Mouse (Mus musculus) kidney, adult 11 months (tissue): ENCODE data around the gene Anxa5.

Experiments
- DNase-seq: peaks from one replicate; pipeline ENCODE4 v3.0.0; 2022

Anxa5 gene

DNA sequence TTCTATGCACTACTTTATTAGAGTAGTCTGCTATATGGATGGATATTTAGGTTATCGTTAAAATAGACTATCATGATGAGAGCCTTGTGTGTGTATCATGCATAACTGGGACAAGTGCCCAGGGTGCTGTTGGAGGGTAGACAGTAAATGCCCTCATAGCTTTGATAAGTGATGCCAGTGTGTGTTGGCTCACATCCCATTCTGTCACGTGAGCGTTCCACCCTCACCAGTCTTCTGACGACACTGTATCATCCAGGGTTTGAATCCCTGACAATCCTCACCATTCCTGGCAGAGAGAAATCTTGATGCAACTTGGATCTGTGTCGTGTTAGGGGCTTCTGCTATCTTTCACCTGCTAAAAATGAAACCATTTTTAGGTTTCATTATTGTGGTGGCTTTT is 29.2 kb downstream of the Anxa5 start:
- no peak for DNase-seq

DNA sequence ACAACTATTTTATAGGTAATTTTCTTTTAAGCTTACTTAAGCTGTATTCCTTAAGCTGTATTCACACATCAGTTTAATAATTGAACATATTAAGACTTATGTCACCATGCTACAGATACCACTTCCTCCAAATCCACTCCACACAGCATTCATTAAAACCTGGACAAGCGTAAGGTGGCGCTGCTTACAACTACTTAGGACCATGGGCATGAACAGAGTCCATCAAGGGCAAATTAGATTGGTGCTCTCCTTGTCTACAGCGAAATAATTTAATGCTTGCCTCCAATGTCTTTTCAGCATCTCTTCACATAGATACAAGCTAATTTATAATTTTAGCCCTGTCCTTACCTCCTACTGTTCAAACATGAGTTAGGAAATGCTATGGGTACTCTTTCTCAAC is 29.7 kb downstream of the Anxa5 start:
- no peak for DNase-seq

- no peak for DNase-seq
These were observed 33.3 kb downstream of the Anxa5 start for GRCm38 (mm10) chr3:36442426-36442825.

DNA sequence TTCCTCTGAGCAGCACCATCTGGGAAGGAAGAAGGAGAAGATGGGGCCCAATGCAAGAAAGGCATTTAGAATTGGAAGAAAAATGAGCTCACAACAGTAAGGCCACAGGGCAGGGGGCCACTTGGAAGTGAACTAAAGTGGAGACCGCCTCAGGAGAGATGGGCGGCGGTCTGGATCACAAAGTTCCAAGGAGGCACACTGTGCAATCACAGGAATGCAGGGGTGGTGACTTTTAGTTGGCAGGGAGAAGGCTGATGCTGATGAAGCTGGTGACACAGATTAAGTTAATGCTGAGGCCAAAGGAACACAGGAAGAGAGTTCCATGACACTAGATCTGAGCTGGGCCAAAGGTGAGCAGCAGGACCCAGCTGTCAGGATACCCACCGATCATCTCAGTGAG is 35.4 kb downstream of the Anxa5 start:
- DNase-seq, result no peak

DNA sequence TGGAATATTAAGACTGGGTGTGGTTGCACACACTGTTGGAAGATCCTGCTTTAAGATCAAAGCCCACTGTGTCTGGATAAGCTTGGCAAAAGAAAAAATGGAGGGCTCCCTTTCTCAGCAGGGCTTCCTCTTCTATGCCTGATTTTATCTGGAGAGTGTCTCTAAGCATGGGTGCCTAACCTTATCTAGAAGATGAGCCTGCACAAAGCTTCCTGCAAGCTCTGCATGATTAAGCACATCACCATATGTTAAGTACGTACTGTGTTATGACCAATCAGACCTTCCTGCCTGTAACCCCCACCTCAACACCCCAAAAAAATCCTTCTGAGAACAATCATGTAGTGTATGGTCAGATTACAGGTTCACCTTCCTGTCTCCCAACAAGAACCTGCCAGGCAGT is 45.3 kb downstream of the Anxa5 start:
- DNase-seq, result no peak

DNA sequence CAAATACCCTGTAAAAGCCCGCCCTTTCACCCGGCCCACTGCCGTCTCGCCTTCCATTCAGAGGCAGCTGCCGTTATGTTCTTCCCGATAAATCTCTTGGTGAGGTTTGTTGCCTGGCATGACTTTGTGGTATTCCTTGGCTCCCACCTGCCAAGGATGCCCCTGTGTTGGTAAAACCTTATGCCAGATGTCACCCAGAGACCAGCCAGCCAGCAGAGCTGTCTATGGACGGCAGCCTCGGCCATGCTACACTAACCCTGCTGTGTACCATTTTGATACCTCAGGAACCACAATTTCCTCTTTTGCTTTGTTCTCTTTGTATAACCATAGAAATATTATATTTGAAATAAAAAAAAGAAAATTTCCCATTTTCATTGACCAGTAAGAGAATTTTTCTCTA is 48.3 kb downstream of the Anxa5 start:
- no peak for DNase-seq

- no peak for DNase-seq
These were observed 66.2 kb downstream of the Anxa5 start for GRCm38 (mm10) chr3:36409456-36409855.

GRCm38 (mm10) chr3:36406967-36407366 is 68.7 kb downstream of the Anxa5 start:
- DNase-seq, result no peak

DNA sequence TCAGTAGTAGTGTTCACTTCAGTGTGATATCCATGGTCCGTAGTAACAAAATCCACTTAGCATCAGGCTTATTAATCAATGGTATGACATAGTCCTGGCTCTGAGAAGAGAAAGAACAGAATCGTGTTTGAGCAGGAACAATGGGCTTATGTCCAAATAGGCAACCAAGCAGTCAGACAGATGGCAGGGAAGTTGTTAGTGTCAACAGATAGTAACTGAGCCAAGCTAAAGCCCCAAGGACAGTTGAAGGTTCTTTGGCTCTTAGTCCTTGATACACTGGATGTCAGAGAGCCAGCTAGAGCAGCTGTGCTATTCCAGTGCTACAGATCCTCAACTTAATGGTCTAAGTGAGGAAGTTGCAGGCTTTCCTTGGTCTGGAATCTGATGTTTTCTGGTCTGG is 69.4 kb downstream of the Anxa5 start:
- no peak for DNase-seq

DNA sequence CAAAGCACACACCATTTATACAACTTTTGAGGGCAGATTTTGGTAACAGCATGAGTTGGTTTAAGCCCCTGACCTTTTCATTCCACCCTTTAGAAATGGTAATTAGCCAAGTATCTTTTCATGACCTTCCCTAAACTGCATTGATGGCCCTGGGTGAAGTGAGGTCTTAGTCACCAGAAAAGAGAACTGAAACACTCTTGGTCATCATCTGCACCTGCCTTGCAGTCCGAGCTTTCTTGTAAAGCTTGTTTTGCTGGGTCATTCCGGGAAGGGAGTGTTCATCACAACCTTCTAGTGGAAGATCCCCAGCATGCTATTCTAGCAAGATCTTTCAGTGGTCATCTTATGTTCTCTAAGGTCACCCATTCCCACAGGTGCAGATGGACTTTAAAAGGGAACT is 73.8 kb downstream of the Anxa5 start:
- no peak for DNase-seq

DNA sequence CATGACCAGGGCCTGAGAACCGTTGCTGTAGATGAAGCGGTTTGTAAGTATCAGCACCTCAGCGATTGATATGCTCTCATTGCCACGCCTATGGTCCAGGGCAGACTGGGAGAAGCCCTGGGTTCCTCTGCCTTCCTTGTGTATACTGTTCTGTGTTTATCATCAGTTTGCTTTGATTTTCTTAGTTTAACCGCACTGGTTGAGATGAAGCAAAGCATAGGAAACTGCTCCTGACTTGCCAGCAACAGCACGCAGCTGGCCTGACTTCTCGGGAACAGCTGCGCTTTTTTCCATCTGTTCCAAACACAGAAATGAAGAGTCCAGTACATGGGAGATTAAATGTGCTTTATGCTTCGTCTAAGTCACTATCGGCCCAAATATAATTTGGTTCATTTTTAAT is 75.0 kb downstream of the Anxa5 start:
- DNase-seq, result no peak
